Mouse (Mus musculus) embryonic facial prominence, embryonic 13.5 days (tissue): ENCODE measurements at regions not wholly inside any gene's neighbourhood (a gene's known extent, or its start where the extent isn't known, plus 50 kb on each side); places are given as distances from the start of the nearest gene placed in this dataset.

ENCODE experiments used
- ATAC-seq: fragments of 200-750 bp; cut with Nextera tagmentation; 2 replicates; pipeline ENCODE4 v1.8.0; 2017; ENCODE audit warnings: low read depth; ENCODE audit not compliant: insufficient number of reproducible peaks, insufficient read depth, low FRiP score, low TSS enrichment
- H3K27ac ChIP-seq: fragments of 300-500 bp; sonication (generic); 2 replicates; pipeline ENCODE4 v1.5.1; 2015; ENCODE audit warnings: moderate library complexity, mild to moderate bottlenecking, inconsistent platforms
- H3K27me3 ChIP-seq: fragments of 300-500 bp; sonication (generic); 2 replicates; pipeline ENCODE4 v1.6.1; 2015; ENCODE audit warnings: mild to moderate bottlenecking, inconsistent platforms
- H3K36me3 ChIP-seq: fragments of 300-500 bp; sonication (generic); 2 replicates; pipeline ENCODE4 v1.6.1; 2015; ENCODE audit warnings: mild to moderate bottlenecking, inconsistent platforms
- H3K4me1 ChIP-seq: fragments of 300-500 bp; sonication (generic); 2 replicates; pipeline ENCODE4 v1.6.1; 2015; ENCODE audit warnings: inconsistent platforms
- H3K4me2 ChIP-seq: fragments of 300-500 bp; sonication (generic); 2 replicates; pipeline ENCODE4 v1.6.1; 2015; ENCODE audit warnings: moderate library complexity, mild to moderate bottlenecking, inconsistent platforms
- H3K4me3 ChIP-seq: fragments of 300-500 bp; sonication (generic); 2 replicates; pipeline ENCODE4 v1.5.1; 2015; ENCODE audit warnings: mild to moderate bottlenecking, inconsistent platforms
- H3K9ac ChIP-seq: fragments of 300-500 bp; sonication (generic); 2 replicates; pipeline ENCODE4 v1.6.1; 2015; ENCODE audit warnings: mild to moderate bottlenecking, inconsistent platforms
- H3K9me3 ChIP-seq: fragments of 300-500 bp; sonication (generic); 2 replicates; pipeline ENCODE4 v1.6.1; 2016; ENCODE audit warnings: inconsistent platforms
- WGBS: fragments of 180-500 bp; shearing (Covaris S2); methylation state at CpG from one replicate; pipeline ENCODE4 v1.1.7; 2015; ENCODE audit warnings: mixed read lengths; 5-methylcytosine and 5-hydroxymethylcytosine counted together

DNA sequence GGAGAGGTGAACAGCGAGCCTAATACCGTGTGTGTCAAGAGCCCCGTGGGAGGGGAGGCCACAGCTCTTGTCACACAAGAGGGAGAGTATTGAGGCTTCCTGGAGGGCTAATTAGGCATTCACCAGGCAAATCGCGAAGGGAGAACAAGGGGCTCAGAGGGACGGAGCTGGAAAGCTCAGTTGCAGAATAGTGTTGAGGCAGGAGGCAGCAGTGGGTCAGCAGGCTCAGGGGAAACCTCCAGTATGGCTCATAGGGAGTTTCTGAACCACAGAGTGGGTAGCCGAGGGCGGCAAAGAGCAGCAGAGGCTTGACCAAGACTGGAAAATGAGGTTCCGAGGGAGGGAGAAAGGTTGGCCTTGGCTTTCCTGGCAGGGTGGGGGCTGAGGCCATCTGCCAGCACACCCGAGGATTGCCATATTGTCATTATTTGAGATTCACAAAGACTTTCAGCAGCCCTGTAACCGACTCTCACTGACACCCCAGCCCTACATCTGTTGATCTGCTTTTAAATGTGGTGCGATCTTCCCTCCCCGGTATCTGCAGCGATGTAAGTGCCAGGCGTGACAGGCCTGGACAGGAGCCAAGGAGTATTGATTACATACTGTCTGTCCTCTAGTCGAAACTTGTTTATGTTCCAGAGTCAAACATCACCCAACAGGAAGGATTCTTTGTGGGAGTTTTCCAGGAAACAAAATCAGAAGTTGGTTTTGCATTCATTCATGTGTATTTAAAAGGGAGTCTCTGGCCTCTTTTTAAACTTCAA, 198.5 kb downstream of the Enc1 start:
- Histone ChIP-seq H3K4me1 (peaks cover 69% of the 10 kb centered on the region), H3K36me3 (no peaks in the 10 kb centered on the region), H3K4me2 (peak overlapping the region; percentile 12), H3K9ac (0 out of 2 replicates have a peak overlapping the region, but pooled peaks have one; percentile 2), H3K4me3 (no peak overlapping the region), H3K9me3 (no peaks in the 10 kb centered on the region), H3K27ac (peak overlapping the region; percentile 7; the same call in 1 of the 2 replicates), H3K27me3 (no peaks in the 10 kb centered on the region)
- no peak for ATAC-seq
- WGBS, result 11% methylated on average over 16 of the region's 16 CpGs

DNA sequence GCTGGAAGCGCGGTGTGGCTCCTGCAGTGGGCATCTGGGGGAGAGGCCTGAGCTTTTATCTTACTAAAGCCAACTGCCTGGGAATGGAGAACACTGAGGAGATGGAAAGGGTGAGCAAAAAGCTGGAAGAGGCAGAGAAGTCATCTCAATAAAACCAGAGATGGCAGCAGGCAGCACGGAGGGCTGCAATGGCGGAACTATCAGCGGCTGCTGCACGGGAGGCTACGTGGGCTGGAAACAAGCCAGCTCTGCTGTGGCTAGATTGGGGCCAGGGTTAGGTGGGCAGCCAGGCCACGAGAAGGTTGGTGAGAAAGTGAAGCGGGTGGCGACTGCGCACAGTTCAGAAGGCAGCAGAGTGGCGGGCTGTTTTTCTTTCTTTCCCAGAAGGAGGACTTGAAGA, 197.8 kb downstream of the Enc1 start:
- Histone ChIP-seq H3K27ac (no peak overlapping the region), H3K4me1 (peaks cover 69% of the 10 kb centered on the region), H3K36me3 (no peaks in the 10 kb centered on the region), H3K4me3 (no peak overlapping the region), H3K9me3 (no peaks in the 10 kb centered on the region), H3K9ac (0 out of 2 replicates have a peak overlapping the region, but pooled peaks have one; percentile 2), H3K27me3 (no peaks in the 10 kb centered on the region), H3K4me2 (peak overlapping the region; percentile 12)
- 61% methylated on average over 12 of the region's 12 CpGs for WGBS
- no peak for ATAC-seq

DNA sequence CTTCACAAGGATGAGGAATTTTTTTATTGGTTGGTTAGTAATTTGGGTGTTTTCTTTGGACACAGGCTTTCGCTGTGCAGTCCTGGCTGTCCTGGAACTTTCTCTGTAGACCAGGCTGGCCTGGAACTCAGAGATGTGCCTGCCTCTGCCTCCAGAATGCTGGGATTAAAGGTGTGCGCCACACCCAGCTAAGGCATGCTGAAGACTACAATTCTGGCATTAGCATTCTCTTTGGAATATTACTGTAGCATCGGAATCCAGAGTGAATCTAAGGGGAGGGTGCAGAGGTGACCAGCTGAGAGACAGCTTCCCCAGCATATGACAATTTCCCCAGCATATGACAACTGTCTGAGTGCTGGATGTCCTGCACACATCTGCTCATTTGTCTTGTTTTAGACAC, 197.4 kb downstream of the Enc1 start:
- no peaks in the 10 kb centered on the region for H3K27me3 ChIP-seq
- no peaks in the 10 kb centered on the region for H3K9me3 ChIP-seq
- ATAC-seq, result no peak
- H3K4me2 ChIP-seq, result no peak overlapping the region
- no peak overlapping the region for H3K4me3 ChIP-seq
- H3K9ac ChIP-seq, result no peak overlapping the region
- 92% methylated on average over 3 of the region's 3 CpGs for WGBS
- peaks cover 69% of the 10 kb centered on the region for H3K4me1 ChIP-seq
- no peaks in the 10 kb centered on the region for H3K36me3 ChIP-seq
- no peak overlapping the region for H3K27ac ChIP-seq

DNA sequence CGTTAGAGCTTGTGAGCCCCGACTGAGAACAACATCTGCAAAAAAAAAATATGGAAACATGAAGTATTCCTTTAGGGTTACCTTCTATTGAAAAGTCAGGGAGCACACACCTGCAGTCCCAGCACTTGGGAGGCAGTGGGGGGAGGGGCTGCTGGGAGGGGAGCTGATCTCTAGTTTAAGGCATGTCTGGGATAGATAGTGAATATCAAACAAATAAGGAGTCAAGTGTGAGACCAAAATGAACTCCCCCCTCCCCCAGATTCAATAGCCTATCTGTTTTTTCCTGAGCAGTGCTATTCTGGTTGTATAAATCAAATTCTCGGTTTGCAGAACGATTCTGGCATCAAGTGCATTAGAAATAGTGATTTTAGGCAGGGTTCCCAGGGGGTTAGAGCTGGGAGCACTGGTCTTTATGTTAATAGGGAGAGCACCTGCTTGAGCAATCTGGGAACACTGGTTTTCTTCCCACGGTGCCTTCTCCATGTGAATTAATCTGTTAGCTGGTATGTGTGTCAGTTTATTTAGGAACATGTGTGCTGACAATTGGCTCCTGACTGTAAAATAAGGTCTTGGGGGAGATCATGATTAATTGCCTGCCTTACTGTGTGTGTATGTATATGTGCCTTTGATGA, 195.9 kb downstream of the Enc1 start:
- Histone ChIP-seq H3K4me3 (no peak overlapping the region), H3K9ac (0 out of 2 replicates have a peak overlapping the region, but pooled peaks have one; percentile 72), H3K27ac (peak overlapping the region; percentile 66), H3K27me3 (0 out of 2 replicates have a peak, but pooled peaks cover 5% of the 10 kb centered on the region), H3K36me3 (no peaks in the 10 kb centered on the region), H3K4me1 (peaks cover 57% of the 10 kb centered on the region), H3K9me3 (no peaks in the 10 kb centered on the region), H3K4me2 (no peak overlapping the region)
- no peak for ATAC-seq
- WGBS, result 29% methylated on average over 5 of the region's 5 CpGs

DNA sequence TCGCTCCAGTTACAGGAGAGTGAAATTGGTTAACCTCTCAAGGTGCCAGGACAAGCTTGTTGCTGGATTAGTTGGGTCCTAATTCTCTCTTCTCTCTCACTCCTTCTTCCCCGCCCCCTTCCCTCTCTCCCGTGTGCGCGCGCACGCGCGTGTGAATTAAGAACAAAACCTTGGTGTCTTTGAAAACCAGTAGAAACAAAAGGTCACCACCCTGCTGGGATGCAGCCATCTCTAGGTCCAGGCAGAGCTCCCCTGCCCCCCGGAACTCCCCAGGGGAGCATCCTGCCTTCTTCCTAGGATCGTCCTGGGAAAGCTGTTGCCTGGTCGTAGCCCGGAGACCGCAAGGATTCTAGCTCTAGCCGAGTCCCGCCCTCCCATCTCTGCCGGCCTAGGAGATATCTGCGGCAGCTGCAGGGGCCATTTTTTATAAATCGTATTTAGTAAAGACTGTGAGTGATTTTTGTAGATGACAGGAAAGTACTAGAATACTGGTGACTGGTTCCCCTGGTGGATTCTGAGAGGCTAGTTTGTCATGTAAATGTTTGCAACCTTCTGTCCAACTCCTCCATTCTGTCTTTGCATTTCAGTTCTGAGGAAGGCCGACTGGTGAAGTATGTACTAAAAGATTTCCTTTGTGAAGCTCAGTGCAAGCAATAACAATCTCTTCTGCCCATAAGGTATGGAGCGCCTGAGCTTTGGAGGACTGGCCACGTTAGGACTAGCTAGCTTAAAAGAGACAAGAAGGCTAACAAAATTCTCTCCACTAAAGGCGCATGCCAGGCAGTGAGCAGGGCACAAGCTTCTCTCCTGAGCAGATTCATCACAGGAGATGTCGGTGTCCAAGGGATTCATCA, 195.2 kb downstream of the Enc1 start:
- WGBS, result 5% methylated on average over 24 of the region's 24 CpGs
- peaks cover 49% of the 10 kb centered on the region for H3K4me1 ChIP-seq
- H3K4me2 ChIP-seq, result peak overlapping the region; percentile 84
- no peaks in the 10 kb centered on the region for H3K36me3 ChIP-seq
- peak overlapping the region; percentile 72 for H3K9ac ChIP-seq
- 0 out of 2 replicates have a peak, but pooled peaks cover 5% of the 10 kb centered on the region for H3K27me3 ChIP-seq
- ATAC-seq, result 0 out of 2 replicates have a peak, but pooled peaks have one; percentile 58
- peak overlapping the region; percentile 42 for H3K4me3 ChIP-seq
- peak overlapping the region; percentile 66 for H3K27ac ChIP-seq
- no peaks in the 10 kb centered on the region for H3K9me3 ChIP-seq

DNA sequence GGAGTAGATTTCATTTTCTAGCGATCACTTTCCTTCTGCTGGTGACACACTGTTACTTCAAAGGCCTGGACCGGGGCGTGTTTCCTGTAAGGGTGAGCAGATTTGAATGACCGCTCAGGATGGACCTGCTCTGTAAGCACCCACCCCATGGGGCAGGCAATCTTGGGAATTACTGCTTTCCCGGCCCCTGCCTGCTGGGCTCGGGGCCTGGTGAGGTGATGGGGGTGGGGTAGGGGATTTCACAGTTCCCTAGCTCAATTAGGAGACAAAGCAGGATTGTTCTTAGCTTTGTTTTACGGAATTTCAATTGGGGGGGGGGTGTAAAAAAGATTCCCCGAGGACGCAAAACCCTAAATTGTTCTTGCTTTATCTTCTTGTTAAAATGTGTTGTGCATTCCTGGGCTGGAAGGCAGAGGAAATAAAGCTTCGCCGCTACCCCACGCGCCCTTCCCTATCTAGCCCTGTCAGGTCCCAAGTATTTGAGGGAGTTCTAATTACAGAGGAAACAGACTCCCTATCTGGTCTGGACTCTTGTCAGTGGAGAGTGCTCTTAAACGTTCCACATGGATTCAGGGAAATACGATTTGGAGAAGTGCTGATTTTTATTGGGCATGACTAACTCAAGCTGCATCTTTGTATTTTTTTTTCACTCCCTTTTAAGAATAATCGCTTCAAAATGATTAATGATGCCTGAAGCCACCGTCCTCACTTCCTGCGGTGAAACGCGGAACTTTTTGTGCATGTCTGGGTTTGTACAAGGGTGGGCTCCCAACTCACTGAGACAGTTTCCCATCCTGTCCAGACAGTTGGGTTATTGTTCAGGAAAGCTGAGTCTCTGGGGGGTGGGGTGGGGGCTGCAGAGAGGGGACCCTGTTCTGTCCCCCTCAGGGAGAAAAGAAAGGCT, 194.3 kb downstream of the Enc1 start:
- H3K27ac ChIP-seq, result peak overlapping the region; percentile 66
- no peaks in the 10 kb centered on the region for H3K36me3 ChIP-seq
- peaks cover 44% of the 10 kb centered on the region for H3K4me1 ChIP-seq
- WGBS, result 2% methylated on average over 20 of the region's 20 CpGs
- H3K9me3 ChIP-seq, result no peaks in the 10 kb centered on the region
- H3K4me3 ChIP-seq, result peak overlapping the region; percentile 42
- no peak for ATAC-seq
- peak overlapping the region; percentile 72 for H3K9ac ChIP-seq
- peak overlapping the region; percentile 84 for H3K4me2 ChIP-seq
- 0 out of 2 replicates have a peak, but pooled peaks cover 5% of the 10 kb centered on the region for H3K27me3 ChIP-seq

DNA sequence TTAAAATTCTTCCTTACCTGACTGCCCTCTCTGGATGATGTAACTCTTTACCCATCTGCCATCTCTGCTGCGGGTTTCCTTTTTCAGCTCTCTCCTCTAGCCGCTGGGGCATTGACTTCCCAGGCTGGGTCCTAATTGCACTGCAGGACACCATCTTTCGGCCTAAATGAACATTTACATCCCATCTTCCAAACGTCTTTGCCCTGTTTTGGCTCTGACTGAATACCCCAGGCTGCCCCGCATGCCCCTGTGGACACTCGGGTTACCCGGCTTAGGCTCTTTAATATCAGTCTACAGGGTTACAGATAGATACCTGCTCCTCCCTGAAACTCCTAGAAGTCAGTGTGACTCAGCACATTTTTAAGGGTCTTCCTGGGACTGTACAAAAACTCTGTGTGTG, 193.3 kb downstream of the Enc1 start:
- H3K4me3 ChIP-seq, result no peak overlapping the region
- no peak for ATAC-seq
- H3K4me2 ChIP-seq, result no peak overlapping the region
- H3K9me3 ChIP-seq, result no peaks in the 10 kb centered on the region
- no peak overlapping the region for H3K27ac ChIP-seq
- no peak overlapping the region for H3K9ac ChIP-seq
- 48% methylated on average over 7 of the region's 7 CpGs for WGBS
- peaks cover 34% of the 10 kb centered on the region for H3K4me1 ChIP-seq
- no peaks in the 10 kb centered on the region for H3K36me3 ChIP-seq
- 0 out of 2 replicates have a peak, but pooled peaks cover 5% of the 10 kb centered on the region for H3K27me3 ChIP-seq

DNA sequence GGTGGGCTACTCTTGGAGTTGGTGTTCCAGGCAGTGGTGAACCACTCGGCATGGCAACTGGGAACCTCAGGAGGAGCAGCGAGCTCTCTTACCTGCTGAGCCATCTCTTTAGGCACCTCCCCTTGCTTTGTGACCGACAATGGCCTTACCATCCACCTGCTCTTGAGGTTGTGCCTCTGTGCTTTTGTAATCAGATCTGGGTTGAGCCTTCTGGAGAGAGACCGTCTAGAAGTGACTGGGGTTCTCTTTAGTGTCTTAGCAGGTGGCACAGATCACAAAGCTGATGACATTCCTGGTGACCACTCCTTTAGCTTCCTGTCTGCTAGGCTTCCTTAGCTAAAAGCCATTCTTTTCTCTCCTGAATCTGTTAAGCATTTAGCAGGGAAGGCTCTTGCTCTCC, 191.7 kb downstream of the Enc1 start:
- WGBS, result 35% methylated on average over 4 of the region's 4 CpGs
- Histone ChIP-seq H3K9ac (no peak overlapping the region), H3K27me3 (0 out of 2 replicates have a peak, but pooled peaks cover 5% of the 10 kb centered on the region), H3K27ac (no peak overlapping the region), H3K9me3 (no peaks in the 10 kb centered on the region), H3K4me1 (peaks cover 25% of the 10 kb centered on the region), H3K4me2 (no peak overlapping the region), H3K36me3 (no peaks in the 10 kb centered on the region), H3K4me3 (no peak overlapping the region)
- no peak for ATAC-seq

DNA sequence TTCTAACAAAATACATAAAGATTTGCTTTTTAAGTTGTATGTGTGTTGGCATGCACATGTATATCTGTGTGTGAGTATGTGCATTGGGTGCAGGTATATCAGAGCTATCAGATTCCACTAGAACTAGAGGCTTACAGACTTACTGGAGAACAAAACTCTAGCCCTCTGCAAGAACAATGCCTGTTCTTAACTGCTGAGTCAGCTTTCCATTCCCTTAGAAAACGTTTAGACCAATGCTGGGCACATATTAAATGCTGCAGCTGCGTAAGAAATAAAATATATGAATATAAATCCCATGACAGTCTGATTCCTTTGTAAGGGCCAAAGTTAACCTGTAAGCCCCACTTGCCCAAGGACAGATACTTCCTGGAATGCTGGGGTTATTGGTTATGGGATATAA, 190.0 kb downstream of the Enc1 start:
- Histone ChIP-seq H3K4me1 (peaks cover 14% of the 10 kb centered on the region), H3K9me3 (no peaks in the 10 kb centered on the region), H3K4me2 (no peak overlapping the region), H3K36me3 (no peaks in the 10 kb centered on the region), H3K9ac (no peak overlapping the region), H3K4me3 (no peak overlapping the region), H3K27me3 (peaks cover 5% of the 10 kb centered on the region; the same call in 1 of the 2 replicates), H3K27ac (no peak overlapping the region)
- WGBS, result 53% methylated on average over 2 of the region's 2 CpGs
- ATAC-seq, result no peak

DNA sequence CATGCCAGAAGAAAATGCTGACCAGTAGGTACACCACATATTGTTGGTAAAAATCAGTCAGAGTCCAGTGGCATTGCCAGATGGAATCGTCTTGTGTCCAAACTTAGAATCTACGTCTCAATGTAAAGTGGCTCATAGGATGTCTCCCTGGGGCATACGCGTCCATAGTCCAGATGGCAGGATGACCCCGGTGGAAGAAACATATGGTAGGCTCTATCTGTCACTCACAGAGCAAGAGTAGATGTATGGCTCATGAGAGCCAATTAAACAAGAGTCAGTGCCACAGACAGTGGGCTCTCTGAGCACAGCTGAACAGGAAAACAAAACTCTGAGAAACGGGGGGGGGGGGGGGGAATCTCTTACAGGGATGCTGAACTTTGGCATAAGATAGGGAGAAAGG, 187.3 kb downstream of the Enc1 start:
- Histone ChIP-seq H3K9me3 (no peaks in the 10 kb centered on the region), H3K4me1 (peaks cover 17% of the 10 kb centered on the region), H3K27me3 (peaks cover 5% of the 10 kb centered on the region; the same call in 1 of the 2 replicates), H3K27ac (no peak overlapping the region), H3K4me2 (no peak overlapping the region), H3K36me3 (no peaks in the 10 kb centered on the region), H3K4me3 (no peak overlapping the region), H3K9ac (no peak overlapping the region)
- no peak for ATAC-seq
- 53% methylated on average over 6 of the region's 6 CpGs for WGBS
